In genomic region chr4:53849804-53850203, GRCm38 (mm10) we compare ENCODE assay signal across 23 mouse cellular contexts.
"Had no signal": no experiment of that assay in that cellular context is flagged by ENCODE, and none has a peak within 500 bp of the region (broad histone marks: within the 10 kb centered on the region; RNA-seq: fewer than 3 reads in every experiment).

No protein-coding gene starts in this region.

- H3K9me3 ChIP-seq: heart, embryonic 13.5 days; heart, embryonic 15.5 days; hindbrain, embryonic 10.5 days; hindbrain, embryonic 12.5 days; intestine, embryonic 15.5 days; limb, embryonic 10.5 days; limb, embryonic 12.5 days; liver, embryonic 13.5 days; liver, embryonic 15.5 days had no signal

- H3K4me1 ChIP-seq: heart, embryonic 15.5 days; hindbrain, embryonic 10.5 days; hindbrain, embryonic 12.5 days; intestine, embryonic 15.5 days; limb, embryonic 10.5 days; limb, embryonic 12.5 days; liver, embryonic 13.5 days; liver, embryonic 15.5 days had no signal

- H3K27ac ChIP-seq: gastrocnemius, adult 2 months; heart, embryonic 13.5 days; heart, embryonic 15.5 days; hindbrain, embryonic 10.5 days; hindbrain, embryonic 12.5 days; hindbrain, embryonic 14.5 days; intestine, embryonic 15.5 days; layer of hippocampus, adult 2 months; limb, embryonic 10.5 days; limb, embryonic 12.5 days; liver, embryonic 13.5 days; liver, embryonic 15.5 days had no signal

- H3K4me3 ChIP-seq: gastrocnemius, adult 2 months; heart, embryonic 13.5 days; heart, embryonic 15.5 days; hindbrain, embryonic 10.5 days; hindbrain, embryonic 12.5 days; intestine, embryonic 15.5 days; layer of hippocampus, adult 2 months; limb, embryonic 10.5 days; limb, embryonic 12.5 days; liver, embryonic 13.5 days; liver, embryonic 15.5 days had no signal

- DNase-seq: gastrocnemius, adult 2 months; gastrocnemius, postnatal 10 days; gastrocnemius, postnatal 25 days; heart, adult 18-20 months; heart, postnatal 14 days; heart, postnatal 4 days; kidney, adult 18-20 months; kidney, adult 8-10 months; kidney, postnatal 10 days; kidney, postnatal 25 days; kidney, postnatal 4 days; liver; liver, embryonic 13.5 days had no signal

- H3K36me3 ChIP-seq: heart, embryonic 15.5 days; intestine, embryonic 15.5 days; liver, embryonic 13.5 days had no signal

- H3K27me3 ChIP-seq: heart, embryonic 13.5 days; heart, embryonic 15.5 days; hindbrain, embryonic 12.5 days; intestine, embryonic 15.5 days; limb, embryonic 12.5 days; liver, embryonic 13.5 days; liver, embryonic 15.5 days had no signal
